Mouse (Mus musculus): ENCODE results near the gene Lasp1.

GRCm38 (mm10) chr11:97796910-97797309 lies 1.9 kb upstream of the Lasp1 start:
- no peak for TF ChIP-seq POLR2A (IDR thresholded peaks at IDR 0.05; ENCODE audit: low read depth, low read length)
- TF ChIP-seq CTCF (IDR thresholded peaks at IDR 0.05; ENCODE audit: extremely low read depth, insufficient read depth, insufficient read length, insufficient replicate concordance), result no peak

Measured in spleen, adult 2 months (tissue).